Mouse (Mus musculus) lung, embryonic 15.5 days (tissue): ENCODE results near the gene Akap2. TPM values are rescaled to one million over a fixed set of nuclear protein-coding genes. Genes with fewer than 3 reads are reported as not detected.

Source experiments
- ATAC-seq: fragments of 200-750 bp; cut with Nextera tagmentation; 2 replicates; pipeline ENCODE4 v1.8.0; 2017; ENCODE audit warnings: moderate number of reproducible peaks, borderline replicate concordance; ENCODE audit not compliant: low FRiP score, low TSS enrichment; ENCODE audit errors: extremely low read depth
- H3K27ac ChIP-seq: fragments of 300-500 bp; sonication (generic); 2 replicates; pipeline ENCODE4 v1.5.1; 2015; ENCODE audit warnings: moderate library complexity, mild to moderate bottlenecking, inconsistent platforms
- H3K27me3 ChIP-seq: fragments of 300-500 bp; sonication (generic); 2 replicates; pipeline ENCODE4 v1.6.1; 2015; ENCODE audit warnings: inconsistent platforms
- H3K36me3 ChIP-seq: fragments of 300-500 bp; sonication (generic); 2 replicates; pipeline ENCODE4 v1.6.1; 2015; ENCODE audit warnings: inconsistent platforms
- H3K4me1 ChIP-seq: fragments of 300-500 bp; sonication (generic); 2 replicates; pipeline ENCODE4 v1.6.1; 2015; ENCODE audit warnings: inconsistent platforms
- H3K4me2 ChIP-seq: fragments of 300-500 bp; sonication (generic); 2 replicates; pipeline ENCODE4 v1.6.1; 2015; ENCODE audit warnings: inconsistent platforms, mild to moderate bottlenecking, moderate library complexity
- H3K4me3 ChIP-seq: fragments of 300-500 bp; sonication (generic); 2 replicates; pipeline ENCODE4 v1.5.1; 2015; ENCODE audit warnings: mild to moderate bottlenecking, inconsistent platforms
- H3K9ac ChIP-seq: fragments of 300-500 bp; sonication (generic); 2 replicates; pipeline ENCODE4 v1.6.1; 2015; ENCODE audit warnings: inconsistent platforms
- H3K9me3 ChIP-seq: fragments of 300-500 bp; sonication (generic); 2 replicates; pipeline ENCODE4 v1.6.1; 2016; ENCODE audit warnings: inconsistent platforms
- WGBS: fragments of 180-500 bp; shearing (Covaris S2); methylation state at CpG from one replicate; pipeline ENCODE4 v1.1.7; 2015; 5-methylcytosine and 5-hydroxymethylcytosine counted together
- polyA plus RNA-seq: library from polyadenylated mRNA; unstranded; fragments of >200 nt; fragmentation: Nextera tagmentation; extraction: Ambion mirVana; gene quantifications from 2 replicates; pipeline ENCODE4 v1.2.1, GENCODE M21; 2015

Gene Akap2
- polyA plus RNA-seq, 1 experiment from 2014 or later, result 47.0 TPM

- no peaks in the 10 kb centered on the region for H3K27me3 ChIP-seq
- 67% methylated on average over 3 of the region's 3 CpGs for WGBS
- H3K9me3 ChIP-seq, result no peaks in the 10 kb centered on the region
- no peak overlapping the region for H3K27ac ChIP-seq
- no peak for ATAC-seq
- 0 out of 2 replicates have a peak, but pooled peaks cover 4% of the 10 kb centered on the region for H3K4me1 ChIP-seq
- H3K36me3 ChIP-seq, result no peaks in the 10 kb centered on the region
- H3K4me2 ChIP-seq, result no peak overlapping the region
- H3K9ac ChIP-seq, result no peak overlapping the region
- no peak overlapping the region for H3K4me3 ChIP-seq
Observed at GRCm38 (mm10) chr4:57733445-57733844, 16.0 kb downstream of the Akap2 start.

- Histone ChIP-seq H3K4me3 (no peak overlapping the region), H3K4me2 (no peak overlapping the region), H3K4me1 (0 out of 2 replicates have a peak, but pooled peaks cover 4% of the 10 kb centered on the region), H3K27me3 (no peaks in the 10 kb centered on the region), H3K9me3 (no peaks in the 10 kb centered on the region), H3K27ac (no peak overlapping the region), H3K36me3 (no peaks in the 10 kb centered on the region), H3K9ac (no peak overlapping the region)
- no peak for ATAC-seq
- 77% methylated on average over 5 of the region's 5 CpGs for WGBS
Observed at GRCm38 (mm10) chr4:57735426-57735825, 18.0 kb downstream of the Akap2 start.

GRCm38 (mm10) chr4:57738856-57739552 lies 21.5 kb downstream of the Akap2 start:
- Histone ChIP-seq H3K27me3 (no peaks in the 10 kb centered on the region), H3K4me2 (no peak overlapping the region), H3K9ac (no peak overlapping the region), H3K4me3 (no peak overlapping the region), H3K36me3 (no peaks in the 10 kb centered on the region), H3K9me3 (no peaks in the 10 kb centered on the region), H3K4me1 (peaks cover 15% of the 10 kb centered on the region), H3K27ac (no peak overlapping the region)
- 60% methylated on average over 8 of the region's 8 CpGs for WGBS
- ATAC-seq, result no peak

- Histone ChIP-seq H3K27ac (peak overlapping the region; percentile 73), H3K4me2 (no peak overlapping the region; the same call in 1 of the 2 replicates)
Observed at GRCm38 (mm10) chr4:57743325-57743929, 26.0 kb downstream of the Akap2 start.

GRCm38 (mm10) chr4:57750651-57751050 lies 33.2 kb downstream of the Akap2 start:
- no peak for ATAC-seq
- no peaks in the 10 kb centered on the region for H3K27me3 ChIP-seq
- peaks cover 11% of the 10 kb centered on the region; the same call in 1 of the 2 replicates for H3K4me1 ChIP-seq
- no peak overlapping the region for H3K4me3 ChIP-seq
- H3K36me3 ChIP-seq, result peaks cover 3% of the 10 kb centered on the region; the same call in 1 of the 2 replicates
- no peaks in the 10 kb centered on the region for H3K9me3 ChIP-seq
- 35% methylated on average over 4 of the region's 4 CpGs for WGBS
- no peak overlapping the region for H3K4me2 ChIP-seq
- no peak overlapping the region for H3K9ac ChIP-seq
- no peak overlapping the region for H3K27ac ChIP-seq

More at GRCm38 (mm10) chr4:57743325-57743929, 26.0 kb downstream of the Akap2 start:
- no peaks in the 10 kb centered on the region for H3K9me3 ChIP-seq
- no peak overlapping the region for H3K9ac ChIP-seq
- H3K27me3 ChIP-seq, result no peaks in the 10 kb centered on the region
- H3K4me3 ChIP-seq, result no peak overlapping the region
- H3K36me3 ChIP-seq, result peaks cover 9% of the 10 kb centered on the region; the same call in 1 of the 2 replicates
- peak; percentile 79 for ATAC-seq
- H3K4me1 ChIP-seq, result peaks cover 15% of the 10 kb centered on the region
- WGBS, result 36% methylated on average over 11 of the region's 11 CpGs

GRCm38 (mm10) chr4:57751054-57751453 lies 33.6 kb downstream of the Akap2 start:
- Histone ChIP-seq H3K4me2 (no peak overlapping the region), H3K36me3 (no peaks in the 10 kb centered on the region), H3K4me1 (peaks cover 11% of the 10 kb centered on the region; the same call in 1 of the 2 replicates), H3K4me3 (no peak overlapping the region), H3K27me3 (no peaks in the 10 kb centered on the region), H3K9me3 (no peaks in the 10 kb centered on the region), H3K27ac (no peak overlapping the region), H3K9ac (no peak overlapping the region)
- peak; percentile 52; the same call in 1 of the 2 replicates for ATAC-seq
- 31% methylated on average over 4 of the region's 4 CpGs for whole genome bisulfite sequencing

GRCm38 (mm10) chr4:57751566-57751965 lies 34.1 kb downstream of the Akap2 start:
- Histone ChIP-seq H3K9ac (no peak overlapping the region), H3K36me3 (no peaks in the 10 kb centered on the region), H3K9me3 (no peaks in the 10 kb centered on the region), H3K4me3 (no peak overlapping the region), H3K27me3 (no peaks in the 10 kb centered on the region), H3K27ac (no peak overlapping the region), H3K4me1 (peaks cover 11% of the 10 kb centered on the region; the same call in 1 of the 2 replicates), H3K4me2 (no peak overlapping the region)
- WGBS, result 86% methylated on average over 11 of the region's 11 CpGs
- ATAC-seq, result 0 out of 2 replicates have a peak, but pooled peaks have one; percentile 5

- H3K4me2 ChIP-seq, result no peak overlapping the region
- no peak overlapping the region for H3K4me3 ChIP-seq
- H3K9me3 ChIP-seq, result no peaks in the 10 kb centered on the region
- H3K4me1 ChIP-seq, result peaks cover 15% of the 10 kb centered on the region; the same call in 1 of the 2 replicates
- H3K36me3 ChIP-seq, result no peaks in the 10 kb centered on the region
- WGBS, result 84% methylated on average over 11 of the region's 11 CpGs
- H3K27ac ChIP-seq, result no peak overlapping the region
- no peaks in the 10 kb centered on the region for H3K27me3 ChIP-seq
- no peak overlapping the region for H3K9ac ChIP-seq
- ATAC-seq, result no peak
Observed at GRCm38 (mm10) chr4:57755085-57755484, 37.6 kb downstream of the Akap2 start.

- H3K4me2 ChIP-seq, result no peak overlapping the region
- peaks cover 5% of the 10 kb centered on the region; the same call in 1 of the 2 replicates for H3K4me1 ChIP-seq
- no peak for ATAC-seq
- no peaks in the 10 kb centered on the region for H3K36me3 ChIP-seq
- 62% methylated on average over 11 of the region's 11 CpGs for WGBS
- H3K9me3 ChIP-seq, result no peaks in the 10 kb centered on the region
- no peak overlapping the region for H3K27ac ChIP-seq
- H3K9ac ChIP-seq, result no peak overlapping the region
- H3K27me3 ChIP-seq, result no peaks in the 10 kb centered on the region
- no peak overlapping the region for H3K4me3 ChIP-seq
Observed at GRCm38 (mm10) chr4:57757997-57758396, 40.5 kb downstream of the Akap2 start.

- peak overlapping the region; percentile 86 for H3K27ac ChIP-seq
- peaks cover 35% of the 10 kb centered on the region for H3K4me1 ChIP-seq
- H3K36me3 ChIP-seq, result no peaks in the 10 kb centered on the region
- ATAC-seq, result no peak
- no peaks in the 10 kb centered on the region for H3K27me3 ChIP-seq
- H3K9me3 ChIP-seq, result no peaks in the 10 kb centered on the region
- no peak overlapping the region for H3K9ac ChIP-seq
- 53% methylated on average over 7 of the region's 7 CpGs for WGBS
- H3K4me2 ChIP-seq, result no peak overlapping the region
- no peak overlapping the region for H3K4me3 ChIP-seq
Observed at GRCm38 (mm10) chr4:57762424-57762823, 45.0 kb downstream of the Akap2 start.

- ATAC-seq, result peak; percentile 79
- no peak overlapping the region for H3K4me3 ChIP-seq
- WGBS, result 29% methylated on average over 1 of the region's 1 CpGs
- H3K36me3 ChIP-seq, result no peaks in the 10 kb centered on the region
- H3K4me2 ChIP-seq, result no peak overlapping the region
- H3K9ac ChIP-seq, result no peak overlapping the region
- peak overlapping the region; percentile 86 for H3K27ac ChIP-seq
- peaks cover 39% of the 10 kb centered on the region for H3K4me1 ChIP-seq
- no peaks in the 10 kb centered on the region for H3K9me3 ChIP-seq
- H3K27me3 ChIP-seq, result no peaks in the 10 kb centered on the region
Observed at GRCm38 (mm10) chr4:57764392-57764791, 46.9 kb downstream of the Akap2 start.

GRCm38 (mm10) chr4:57764926-57765325 lies 47.5 kb downstream of the Akap2 start:
- no peaks in the 10 kb centered on the region for H3K36me3 ChIP-seq
- no peaks in the 10 kb centered on the region for H3K27me3 ChIP-seq
- no peak overlapping the region for H3K9ac ChIP-seq
- no peak overlapping the region for H3K4me3 ChIP-seq
- peaks cover 39% of the 10 kb centered on the region for H3K4me1 ChIP-seq
- whole genome bisulfite sequencing, result 61% methylated on average over 1 of the region's 1 CpGs
- H3K9me3 ChIP-seq, result no peaks in the 10 kb centered on the region
- peak; percentile 15; the same call in 1 of the 2 replicates for ATAC-seq
- H3K4me2 ChIP-seq, result no peak overlapping the region
- peak overlapping the region; percentile 86 for H3K27ac ChIP-seq
